Mouse (Mus musculus) heart, postnatal 36 days (tissue): ENCODE data around the gene Tubb4b. TPM values are rescaled to one million over a fixed set of nuclear protein-coding genes. Genes with fewer than 3 reads are reported as not detected.
A peak's percentile ranks its signal among the peaks of the same experiment; 100 is the strongest.
"Not testable (repeated sequence)": the region's sequence is repeated elsewhere in the genome, so short reads cannot be mapped to it uniquely, and the experiment has no call there.

Source experiments
- DNase-seq, 2 experiments: peaks; one replicate each; pipeline ENCODE4 v3.0.0; 2021 to 2022
- intact Hi-C: fragments of 180-260 bp; cut with DNase I; formaldehyde crosslinking; loops from one replicate; pipeline ENCODE4 v1.15.1; 2025
- total RNA-seq, 2 experiments: library from RNA; stranded (reverse); gene quantifications; 2 replicates each; pipeline ENCODE4 v1.2.3; 2021

Gene Tubb4b
- total RNA-seq: 100 to 1,000 TPM; 240 to 254 TPM

- DNase-seq: no peak
- intact Hi-C loops: no loop called here
Measured at GRCm38 (mm10) chr2:25224492-25224765, at the start of gene Tubb4b. Tubb4b (minus strand) TSS chr2:25224702.

GRCm38 (mm10) chr2:25273010-25273409, 48.5 kb upstream of the Tubb4b start:
- DNase-seq: no peak
- intact Hi-C loops: loop anchor here (2.0 to 5.0 kb wide), 3 partner anchors 18 to 76 kb away; partner anchors contain the start of genes Man1b1, Tmem203 and Tor4a

GRCm38 (mm10) chr2:25272515-25272914, 48.0 kb upstream of the Tubb4b start:
- no peak for DNase-seq
- intact Hi-C loops: loop anchor here (2.0 to 5.0 kb wide), 3 partner anchors 18 to 75 kb away; partner anchors contain the start of genes Man1b1, Tmem203 and Tor4a

GRCm38 (mm10) chr2:25271827-25272511, 47.5 kb upstream of the Tubb4b start, which contains the start of the genes Ssna1 and Anapc2:
Ssna1 (minus strand) TSS chr2:25272438.
Anapc2 (plus strand) TSS chr2:25272478.
- DNase-seq: peak; percentile 98
- intact Hi-C loops: loop anchor here (1.0 to 5.0 kb wide), 4 partner anchors 17 to 75 kb away; partner anchors contain the start of genes Man1b1, Tmem203 and Tor4a

- DNase-seq: no peak
- intact Hi-C loops: no loop called here
Measured at GRCm38 (mm10) chr2:25267746-25268309, 43.3 kb upstream of the Tubb4b start.

GRCm38 (mm10) chr2:25267241-25267640, 42.7 kb upstream of the Tubb4b start:
- DNase-seq: no peak
- intact Hi-C loops: no loop called here

GRCm38 (mm10) chr2:25266720-25267119, 42.2 kb upstream of the Tubb4b start:
- DNase-seq: peak; percentile 51 to 58
- intact Hi-C loops: no loop called here

- intact Hi-C loops: no loop called here
- peak; percentile 22 to 47 for DNase-seq
Measured at GRCm38 (mm10) chr2:25265897-25266656, 41.6 kb upstream of the Tubb4b start.

- no peak for DNase-seq
- intact Hi-C loops: no loop called here
Measured at GRCm38 (mm10) chr2:25264851-25265250, 40.3 kb upstream of the Tubb4b start.

- no peak for DNase-seq
- intact Hi-C loops: no loop called here
Measured at GRCm38 (mm10) chr2:25264286-25264660, 39.8 kb upstream of the Tubb4b start.

GRCm38 (mm10) chr2:25263623-25264285, 39.3 kb upstream of the Tubb4b start:
- intact Hi-C loops: no loop called here
- no peak for DNase-seq

GRCm38 (mm10) chr2:25262795-25263622, 38.5 kb upstream of the Tubb4b start:
- peak in 1 of 2 experiments; percentile 44 for DNase-seq
- intact Hi-C loops: no loop called here

- peak; percentile 88 to 91 for DNase-seq
- intact Hi-C loops: no loop called here
Measured at GRCm38 (mm10) chr2:25262291-25262767, 37.8 kb upstream of the Tubb4b start, which contains the start of gene Tprn. Tprn (plus strand) TSS chr2:25262618.

GRCm38 (mm10) chr2:25261870-25262269, 37.4 kb upstream of the Tubb4b start:
- no peak for DNase-seq
- intact Hi-C loops: no loop called here

GRCm38 (mm10) chr2:25258887-25259286, 34.4 kb upstream of the Tubb4b start:
- intact Hi-C loops: loop anchor here (2.0 kb wide), 1 partner anchor 34 kb away; no protein-coding TSS in a partner anchor
- no peak for DNase-seq

- intact Hi-C loops: not testable (repeated sequence)
Measured at GRCm38 (mm10) chr2:25257250-25257649, 32.7 kb upstream of the Tubb4b start.

GRCm38 (mm10) chr2:25256443-25257109, 32.1 kb upstream of the Tubb4b start:
- intact Hi-C loops: not testable (repeated sequence)
- peak in 1 of 2 experiments; percentile 39 for DNase-seq

More at GRCm38 (mm10) chr2:25257250-25257649, 32.7 kb upstream of the Tubb4b start:
- not testable (repeated sequence) for DNase-seq

GRCm38 (mm10) chr2:25255284-25255779, 30.8 kb upstream of the Tubb4b start, which contains the start of gene Tmem203:
Tmem203 (plus strand) TSS chr2:25255439.
- intact Hi-C loops: loop anchor here (1.0 to 2.0 kb wide), 4 partner anchors 17 to 77 kb away; partner anchors contain the start of genes Anapc2, Man1b1 and Ssna1

GRCm38 (mm10) chr2:25252331-25252730, 27.8 kb upstream of the Tubb4b start:
- no peak for DNase-seq
- intact Hi-C loops: no loop called here

More at GRCm38 (mm10) chr2:25255284-25255779, 30.8 kb upstream of the Tubb4b start, which contains the start of gene Tmem203:
- DNase-seq: peak; percentile 90
